Mouse (Mus musculus) intestine, embryonic 15.5 days (tissue): ENCODE data around the gene Ablim1. TPM values are rescaled to one million over a fixed set of nuclear protein-coding genes. Genes with fewer than 3 reads are reported as not detected.
"Not testable (repeated sequence)": the region's sequence is repeated elsewhere in the genome, so short reads cannot be mapped to it uniquely, and the experiment has no call there.

Source experiments
- ATAC-seq: fragments of 200-750 bp; cut with Nextera tagmentation; 2 replicates; pipeline ENCODE4 v1.8.0; 2017; ENCODE audit warnings: moderate TSS enrichment, moderate library complexity
- H3K27ac ChIP-seq: fragments of 300-500 bp; sonication (generic); 2 replicates; pipeline ENCODE4 v1.5.1; 2015; ENCODE audit warnings: mild to moderate bottlenecking, inconsistent platforms
- H3K27me3 ChIP-seq: fragments of 300-500 bp; sonication (generic); replicated peaks from 2 replicates; pipeline ENCODE4 v1.6.1; 2015; ENCODE audit warnings: inconsistent platforms
- H3K36me3 ChIP-seq: fragments of 300-500 bp; sonication (generic); 2 replicates; pipeline ENCODE4 v1.6.1; 2015; ENCODE audit warnings: inconsistent platforms
- H3K4me1 ChIP-seq: fragments of 300-500 bp; sonication (generic); replicated peaks from 2 replicates; pipeline ENCODE4 v1.6.1; 2015; ENCODE audit warnings: inconsistent platforms
- H3K4me2 ChIP-seq: fragments of 300-500 bp; sonication (generic); replicated peaks from 2 replicates; pipeline ENCODE4 v1.6.1; 2015; ENCODE audit warnings: mild to moderate bottlenecking, inconsistent platforms
- H3K4me3 ChIP-seq: fragments of 300-500 bp; sonication (generic); replicated peaks from 2 replicates; pipeline ENCODE4 v1.5.1; 2015; ENCODE audit warnings: inconsistent platforms
- H3K9ac ChIP-seq: fragments of 300-500 bp; sonication (generic); 2 replicates; pipeline ENCODE4 v1.6.1; 2015; ENCODE audit warnings: inconsistent platforms
- H3K9me3 ChIP-seq: fragments of 300-500 bp; sonication (generic); 2 replicates; pipeline ENCODE4 v1.6.1; 2016; ENCODE audit warnings: inconsistent platforms
- WGBS: fragments of 180-500 bp; shearing (Covaris S2); methylation state at CpG from one replicate; pipeline ENCODE4 v1.1.7; 2015; 5-methylcytosine and 5-hydroxymethylcytosine counted together
- polyA plus RNA-seq: library from polyadenylated mRNA; unstranded; fragments of >200 nt; fragmentation: Nextera tagmentation; extraction: Ambion mirVana; gene quantifications from 2 replicates; pipeline ENCODE4 v1.2.1, GENCODE M21; 2015

Ablim1 gene
- polyA plus RNA-seq, 1 experiment from 2014 or later: 31.2 TPM

DNA sequence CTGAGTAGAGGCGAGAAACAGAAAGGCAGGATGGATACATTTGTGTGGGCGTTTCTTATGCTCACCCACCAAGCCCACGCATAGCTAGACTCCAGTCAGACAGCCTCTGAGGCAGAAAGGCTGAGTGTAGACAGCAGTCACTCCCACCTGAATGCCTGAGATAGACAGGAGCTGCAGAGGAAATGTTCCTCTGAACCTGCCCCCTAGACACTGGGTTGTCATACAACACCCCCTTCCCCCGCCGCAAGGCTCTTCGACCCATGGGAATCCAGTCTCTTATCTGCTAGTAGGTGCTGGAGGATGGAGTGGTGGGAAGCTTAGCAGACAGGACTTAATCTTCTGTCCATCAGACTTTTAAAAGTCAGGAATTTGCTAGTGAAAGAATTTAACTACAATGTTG lies 167.8 kb downstream of the Ablim1 start:
- H3K27me3 ChIP-seq: no peaks in the 10 kb centered on the region
- 62% methylated on average over 6 of the region's 6 CpGs for WGBS
- H3K9me3 ChIP-seq: no peaks in the 10 kb centered on the region
- H3K4me2 ChIP-seq: no peak overlapping the region
- ATAC-seq: no peak
- no peak overlapping the region for H3K9ac ChIP-seq
- no peak overlapping the region for H3K27ac ChIP-seq
- H3K4me3 ChIP-seq: no peak overlapping the region
- H3K36me3 ChIP-seq: no peaks in the 10 kb centered on the region
- no peaks in the 10 kb centered on the region for H3K4me1 ChIP-seq

DNA sequence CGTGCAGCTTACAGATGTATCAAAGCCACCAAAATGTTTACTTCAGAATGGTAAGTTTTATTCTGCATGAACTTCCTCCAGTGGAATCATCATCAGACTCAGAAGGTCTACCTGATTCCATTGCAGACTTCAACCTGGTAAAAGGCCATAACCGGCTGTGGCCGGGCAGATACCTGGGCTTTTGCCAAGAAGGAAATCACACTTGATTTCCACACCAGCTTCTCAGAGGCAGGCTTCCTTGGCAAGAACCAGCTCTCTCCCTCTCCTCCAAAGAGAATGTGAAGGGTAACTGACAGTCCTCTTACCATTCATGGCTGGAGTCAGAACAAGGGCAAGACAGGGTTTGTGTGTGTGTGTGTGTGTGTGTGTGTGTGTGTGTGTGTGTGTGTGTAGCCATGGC lies 171.1 kb downstream of the Ablim1 start:
- Histone ChIP-seq H3K4me2 (no peak overlapping the region), H3K27ac (no peak overlapping the region), H3K4me1 (no peaks in the 10 kb centered on the region), H3K36me3 (no peaks in the 10 kb centered on the region), H3K27me3 (no peaks in the 10 kb centered on the region), H3K9me3 (no peaks in the 10 kb centered on the region), H3K9ac (no peak overlapping the region), H3K4me3 (no peak overlapping the region)
- 72% methylated on average over 3 of the region's 3 CpGs for WGBS
- no peak for ATAC-seq

DNA sequence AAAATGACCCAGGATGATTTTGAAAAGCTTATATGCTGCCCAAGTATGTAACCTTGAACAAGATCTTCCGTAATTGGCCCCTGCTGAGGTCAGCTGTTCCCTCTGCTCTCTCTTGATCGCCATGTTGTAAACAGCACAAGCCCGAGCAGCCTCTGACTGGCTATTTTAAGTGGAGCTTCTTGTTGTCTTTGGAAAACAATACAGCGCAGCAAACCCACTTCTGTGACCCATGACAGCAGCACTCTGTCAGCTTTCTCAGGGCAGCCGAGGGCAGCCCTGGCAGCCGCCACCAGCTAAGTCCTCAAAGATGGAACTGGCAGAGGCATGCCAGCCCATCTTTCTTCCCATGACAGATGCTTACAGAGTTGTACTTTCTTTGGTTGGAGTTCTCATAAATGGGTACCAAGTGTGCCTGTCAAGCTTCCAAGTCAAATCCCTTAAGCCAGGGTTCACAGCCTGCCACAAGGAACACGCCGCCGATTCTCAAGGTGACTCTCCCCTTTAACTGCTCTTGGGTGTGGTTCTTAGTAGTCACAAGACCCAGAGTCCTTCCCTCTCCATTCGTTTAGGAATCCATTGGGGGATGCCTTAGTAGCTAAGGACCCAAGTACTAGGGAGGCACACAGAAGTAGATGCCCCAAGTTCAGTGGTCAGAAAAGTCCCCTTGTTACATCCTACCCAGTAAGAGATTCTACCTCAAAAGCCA lies 172.8 kb downstream of the Ablim1 start:
- no peak overlapping the region for H3K27ac ChIP-seq
- no peak overlapping the region for H3K4me2 ChIP-seq
- no peaks in the 10 kb centered on the region for H3K36me3 ChIP-seq
- H3K9ac ChIP-seq: no peak overlapping the region
- H3K4me3 ChIP-seq: no peak overlapping the region
- no peaks in the 10 kb centered on the region for H3K27me3 ChIP-seq
- no peaks in the 10 kb centered on the region for H3K9me3 ChIP-seq
- no peaks in the 10 kb centered on the region for H3K4me1 ChIP-seq
- 77% methylated on average over 10 of the region's 10 CpGs for WGBS
- ATAC-seq: no peak

DNA sequence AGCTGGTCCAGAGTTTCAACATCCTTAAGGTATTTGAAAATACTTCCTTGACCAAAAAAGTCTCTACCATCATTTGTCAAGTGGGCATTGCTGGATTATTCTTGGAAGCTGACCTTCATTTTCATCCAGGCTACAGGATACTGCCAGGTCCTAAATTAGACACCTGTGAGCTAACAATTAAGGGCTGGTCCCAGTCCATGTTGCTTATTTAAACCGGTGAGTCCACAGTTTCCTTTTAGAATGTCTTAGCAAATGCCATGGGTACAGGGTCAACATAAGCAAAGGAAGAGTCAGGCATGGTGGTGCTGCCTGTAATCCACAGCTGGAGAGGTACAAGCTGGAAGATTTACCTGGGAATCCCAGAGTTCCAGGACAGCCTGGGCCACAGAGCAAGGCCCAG lies 173.8 kb downstream of the Ablim1 start:
- Histone ChIP-seq H3K27ac (no peak overlapping the region), H3K4me2 (no peak overlapping the region), H3K9ac (no peak overlapping the region), H3K36me3 (no peaks in the 10 kb centered on the region), H3K4me1 (0 out of 2 replicates have a peak, but pooled peaks cover 2% of the 10 kb centered on the region), H3K4me3 (no peak overlapping the region), H3K27me3 (no peaks in the 10 kb centered on the region), H3K9me3 (no peaks in the 10 kb centered on the region)
- ATAC-seq: no peak
- WGBS: 78% methylated on average over 1 of the region's 1 CpGs

DNA sequence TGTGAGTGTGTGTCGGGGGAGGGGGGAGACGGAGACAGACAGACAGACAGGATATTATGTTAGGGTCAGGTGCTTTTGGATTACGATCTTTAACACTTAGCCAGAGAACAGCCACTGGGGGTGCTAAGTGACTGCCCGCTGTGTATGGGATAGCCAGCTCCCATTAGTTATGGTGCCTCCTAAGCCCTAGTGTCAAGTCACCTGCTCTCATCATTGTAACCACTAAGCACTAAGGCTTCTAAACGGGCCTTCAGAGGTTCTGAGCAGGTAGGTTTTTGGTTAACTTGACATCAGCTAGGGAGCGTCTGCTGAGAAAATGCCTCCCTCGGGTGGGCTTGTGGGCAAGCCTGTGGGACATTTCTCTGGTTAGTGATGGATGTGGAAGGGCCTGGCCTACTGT lies 174.6 kb downstream of the Ablim1 start:
- Histone ChIP-seq H3K4me3 (no peak overlapping the region), H3K9ac (no peak overlapping the region), H3K27me3 (no peaks in the 10 kb centered on the region), H3K4me2 (no peak overlapping the region), H3K36me3 (no peaks in the 10 kb centered on the region), H3K9me3 (no peaks in the 10 kb centered on the region), H3K27ac (no peak overlapping the region), H3K4me1 (peaks cover 4% of the 10 kb centered on the region; the same call in 1 of the 2 replicates)
- WGBS: 83% methylated on average over 7 of the region's 7 CpGs
- ATAC-seq: no peak

DNA sequence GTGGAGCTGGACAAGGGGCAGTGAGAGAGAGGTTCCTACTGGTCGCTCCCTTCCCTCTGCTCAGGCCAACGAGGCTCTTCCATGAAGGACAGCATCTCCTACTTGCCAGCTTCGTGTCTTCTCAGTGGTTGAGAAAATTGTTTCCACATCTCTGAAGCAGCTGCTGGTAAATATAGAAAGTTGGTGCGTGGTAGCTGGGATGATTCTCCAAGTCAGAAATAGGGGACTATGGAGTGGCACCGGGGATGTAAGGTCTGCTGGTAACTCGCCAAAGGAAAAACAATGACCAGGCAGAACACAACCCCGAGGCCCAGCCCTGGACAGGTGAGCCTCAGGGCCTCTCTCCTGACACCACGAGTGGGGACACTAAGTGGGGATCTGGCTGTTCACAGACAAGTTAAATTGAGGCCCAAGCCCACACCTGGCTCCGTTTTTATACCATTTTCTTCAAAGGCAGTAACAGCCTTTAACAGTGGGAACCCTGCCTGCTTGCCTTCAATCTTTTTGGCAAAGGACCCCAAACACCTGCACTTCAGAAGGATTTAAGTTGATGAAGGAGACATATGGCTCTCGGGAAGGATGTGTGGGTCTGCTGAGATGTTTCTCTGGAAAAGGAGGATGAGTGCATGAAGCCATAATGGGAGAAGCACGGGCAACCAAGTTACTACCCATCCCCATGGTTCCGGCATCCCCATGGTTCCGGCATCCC lies 175.7 kb downstream of the Ablim1 start:
- 78% methylated on average over 13 of the region's 13 CpGs for WGBS
- Histone ChIP-seq H3K27me3 (no peaks in the 10 kb centered on the region), H3K9me3 (no peaks in the 10 kb centered on the region), H3K27ac (no peak overlapping the region), H3K4me2 (no peak overlapping the region), H3K36me3 (no peaks in the 10 kb centered on the region), H3K4me3 (no peak overlapping the region), H3K9ac (no peak overlapping the region), H3K4me1 (peaks cover 12% of the 10 kb centered on the region; the same call in 1 of the 2 replicates)
- ATAC-seq: no peak

DNA sequence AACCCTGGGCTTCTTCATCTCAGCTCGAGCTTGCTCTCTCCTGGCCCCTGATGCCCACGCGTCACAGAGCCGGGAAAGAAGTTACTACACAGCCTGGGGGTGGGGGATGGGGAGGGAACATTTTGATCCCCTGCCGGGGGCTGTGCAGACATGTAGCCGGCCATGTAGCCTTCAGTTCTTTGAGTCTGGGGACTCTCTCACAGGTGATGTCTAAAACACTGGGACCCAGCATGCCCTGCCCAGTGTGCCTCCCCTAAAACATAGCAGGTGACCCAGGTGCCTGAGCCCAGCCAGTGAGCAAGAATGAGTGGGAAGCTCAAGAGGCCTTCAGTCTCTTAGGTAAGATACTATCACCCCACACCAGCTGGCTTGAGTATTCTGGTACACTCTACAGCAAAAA lies 176.2 kb downstream of the Ablim1 start:
- Histone ChIP-seq H3K4me2 (no peak overlapping the region), H3K4me1 (peaks cover 12% of the 10 kb centered on the region), H3K9me3 (no peaks in the 10 kb centered on the region), H3K4me3 (no peak overlapping the region), H3K9ac (no peak overlapping the region), H3K27ac (no peak overlapping the region), H3K36me3 (no peaks in the 10 kb centered on the region), H3K27me3 (no peaks in the 10 kb centered on the region)
- WGBS: 70% methylated on average over 6 of the region's 6 CpGs
- ATAC-seq: no peak

DNA sequence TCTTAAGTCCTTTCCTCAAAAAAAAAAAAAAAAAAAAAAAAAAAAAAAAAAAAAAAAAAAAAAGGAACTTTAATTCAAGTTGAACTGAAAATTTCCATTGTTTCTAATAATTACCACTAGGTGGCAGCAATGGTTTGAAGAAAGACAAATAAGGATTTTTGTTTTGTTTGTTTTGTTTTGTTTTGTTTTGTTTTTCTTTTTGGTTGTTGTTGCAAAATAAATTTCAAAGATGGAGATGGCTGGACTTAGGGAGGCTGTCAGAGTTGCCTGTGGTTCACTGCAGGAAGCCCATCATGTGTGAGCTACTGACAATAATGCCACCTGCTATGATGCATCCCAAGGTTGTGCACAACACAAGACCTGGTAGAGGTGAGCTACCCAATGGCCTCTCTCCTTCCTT lies 176.7 kb downstream of the Ablim1 start:
- H3K36me3 ChIP-seq: no peaks in the 10 kb centered on the region
- H3K9ac ChIP-seq: no peak overlapping the region
- H3K4me2 ChIP-seq: no peak overlapping the region
- peaks cover 12% of the 10 kb centered on the region for H3K4me1 ChIP-seq
- no peaks in the 10 kb centered on the region for H3K27me3 ChIP-seq
- ATAC-seq: no peak
- H3K9me3 ChIP-seq: no peaks in the 10 kb centered on the region
- H3K27ac ChIP-seq: no peak overlapping the region
- no peak overlapping the region for H3K4me3 ChIP-seq

DNA sequence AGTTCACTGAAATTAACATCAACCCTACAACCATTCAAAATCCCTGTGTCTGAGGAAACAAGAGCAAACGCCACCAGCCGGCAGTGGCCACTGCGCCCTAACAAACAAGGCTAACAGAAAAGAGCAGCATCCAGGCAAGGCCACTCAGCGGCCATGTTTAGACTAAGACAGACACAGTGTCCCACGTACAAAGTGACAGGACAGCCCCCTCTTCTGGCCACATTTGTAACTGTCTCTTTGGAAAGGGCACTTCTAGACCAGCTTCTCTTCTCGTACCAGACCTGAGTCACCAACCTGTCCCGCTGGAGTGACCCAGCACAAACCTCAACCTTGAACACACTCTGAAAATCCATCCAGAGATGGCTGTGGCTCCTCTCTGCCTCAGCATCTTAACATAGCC lies 178.5 kb downstream of the Ablim1 start:
- Histone ChIP-seq H3K27ac (no peak overlapping the region), H3K27me3 (no peaks in the 10 kb centered on the region), H3K36me3 (no peaks in the 10 kb centered on the region), H3K4me2 (no peak overlapping the region), H3K9me3 (no peaks in the 10 kb centered on the region), H3K4me1 (peaks cover 16% of the 10 kb centered on the region), H3K9ac (no peak overlapping the region), H3K4me3 (no peak overlapping the region)
- no peak for ATAC-seq
- WGBS: 58% methylated on average over 7 of the region's 7 CpGs

DNA sequence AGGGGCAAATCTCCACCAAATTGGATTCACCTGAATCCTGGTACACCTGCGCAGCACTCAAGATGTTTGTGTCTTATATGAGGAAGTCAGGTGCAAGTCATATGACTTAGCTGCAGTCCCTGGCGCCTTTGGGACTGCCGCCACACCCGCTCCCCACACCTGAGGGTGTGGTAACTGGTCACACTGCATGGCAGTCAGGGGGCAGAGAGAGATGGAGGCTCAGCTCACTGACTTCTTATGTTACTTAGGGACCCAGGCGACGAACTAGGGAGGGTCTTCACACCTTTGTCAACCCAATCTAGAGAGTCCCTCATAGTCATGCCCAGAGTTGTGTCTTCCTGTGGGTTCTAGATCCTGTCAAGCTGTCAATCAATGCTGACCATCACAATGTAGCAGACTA lies 179.1 kb downstream of the Ablim1 start:
- H3K4me3 ChIP-seq, H3K4me2 ChIP-seq, H3K9ac ChIP-seq, H3K9me3 ChIP-seq, H3K27ac ChIP-seq, H3K27me3 ChIP-seq, H3K36me3 ChIP-seq: not testable (repeated sequence)
- WGBS: 81% methylated on average over 6 of the region's 6 CpGs
- peaks cover 18% of the 10 kb centered on the region for H3K4me1 ChIP-seq
- ATAC-seq: peak; percentile 48

DNA sequence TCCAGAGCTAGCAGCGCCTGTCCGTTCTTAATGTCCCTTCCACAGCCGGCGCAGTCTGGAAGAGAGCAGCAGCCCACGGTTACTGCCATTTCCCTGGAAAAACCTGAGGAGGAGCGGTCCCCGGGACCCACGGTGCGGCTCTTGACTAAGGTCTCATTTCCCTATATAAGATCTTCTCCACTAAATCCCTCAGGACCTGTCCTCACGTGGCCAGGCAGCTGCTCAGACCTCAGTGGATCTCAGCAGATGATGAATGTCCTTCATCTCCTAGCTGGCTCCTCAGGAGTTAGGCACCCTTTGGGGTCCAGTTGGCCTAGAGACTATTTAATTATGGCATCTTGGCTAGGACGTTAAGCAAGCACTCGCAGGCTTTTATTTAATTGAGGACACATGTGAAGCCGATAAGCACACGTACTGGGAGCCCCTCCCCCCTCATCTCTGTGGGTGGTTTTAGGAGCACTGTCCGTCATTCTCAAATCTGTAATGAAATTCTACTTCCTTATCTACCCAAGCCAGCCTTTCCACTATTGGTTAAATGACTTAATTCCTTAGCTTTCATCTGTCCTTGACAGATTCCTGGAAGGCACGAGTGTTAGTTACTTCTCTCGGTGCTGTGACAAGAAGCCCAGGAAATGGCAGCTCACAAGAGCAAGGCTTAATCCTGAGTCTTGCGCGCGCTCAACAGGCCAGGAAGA lies 179.9 kb downstream of the Ablim1 start:
- Histone ChIP-seq H3K27ac (peak overlapping the region; percentile 36; the same call in 1 of the 2 replicates), H3K9me3 (no peaks in the 10 kb centered on the region), H3K4me2 (peak overlapping the region; percentile 41), H3K27me3 (no peaks in the 10 kb centered on the region), H3K36me3 (no peaks in the 10 kb centered on the region), H3K4me3 (no peak overlapping the region), H3K9ac (peak overlapping the region; percentile 3; the same call in 1 of the 2 replicates), H3K4me1 (peaks cover 18% of the 10 kb centered on the region)
- 0 out of 2 replicates have a peak, but pooled peaks have one; percentile 23 for ATAC-seq
- WGBS: 43% methylated on average over 20 of the region's 20 CpGs

DNA sequence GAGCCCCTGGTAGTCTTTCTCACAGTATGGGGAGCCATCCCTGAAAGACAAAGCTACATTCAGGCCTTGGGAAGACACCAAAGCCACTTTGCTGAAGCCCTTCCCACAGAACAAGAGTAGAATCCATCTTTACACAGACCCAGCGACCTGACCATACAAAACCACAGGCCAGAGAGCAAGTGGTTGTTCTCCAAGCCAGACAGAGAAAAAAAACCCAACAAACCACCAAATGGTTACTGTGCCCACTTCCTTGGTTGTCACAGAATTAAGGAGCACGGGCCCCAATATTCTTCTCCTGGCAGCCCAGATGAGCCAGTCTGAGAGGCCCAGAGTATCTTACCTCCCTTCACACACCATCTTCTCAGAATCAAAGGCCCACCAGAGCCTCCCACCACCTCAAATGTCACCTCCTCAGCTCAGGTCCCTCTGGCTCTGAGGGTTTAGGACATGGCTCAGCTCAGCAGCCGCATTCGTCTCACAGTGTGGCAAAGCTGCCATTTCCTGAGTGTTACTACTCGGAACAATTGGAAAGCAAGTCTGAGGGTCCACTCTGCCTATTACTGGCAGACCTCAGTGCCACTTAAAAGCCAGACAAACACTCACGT lies 181.7 kb downstream of the Ablim1 start:
- Histone ChIP-seq H3K4me1 (peaks cover 18% of the 10 kb centered on the region), H3K4me3 (no peak overlapping the region), H3K27ac (no peak overlapping the region), H3K27me3 (no peaks in the 10 kb centered on the region), H3K9ac (no peak overlapping the region), H3K36me3 (no peaks in the 10 kb centered on the region), H3K9me3 (no peaks in the 10 kb centered on the region), H3K4me2 (no peak overlapping the region)
- ATAC-seq: no peak
- 91% methylated on average over 6 of the region's 6 CpGs for WGBS
